Mouse (Mus musculus): ENCODE data around the gene Plekha3.

- no peak for TF ChIP-seq EP300 (IDR thresholded peaks at IDR 0.05; ENCODE audit: insufficient read depth, low read depth, low read length)
- no peak for TF ChIP-seq CTCF (IDR thresholded peaks at IDR 0.05)
- TF ChIP-seq POLR2A (IDR thresholded peaks at IDR 0.05; ENCODE audit: insufficient read depth, low read depth, low read length), result no peak
Observed at GRCm38 (mm10) chr2:76655444-76655843, 19.6 kb upstream of the Plekha3 start.
